Mouse (Mus musculus): ENCODE measurements around the gene Anpep. TPM values are rescaled to one million over a fixed set of nuclear protein-coding genes. Genes with fewer than 3 reads are reported as not detected.
"Not testable (repeated sequence)": the region's sequence is repeated elsewhere in the genome, so short reads cannot be mapped to it uniquely, and the experiment has no call there.

The Anpep gene
- polyA plus RNA-seq, 1 experiment from 2014 or later = 8.3 TPM

- Histone ChIP-seq H3K27me3 (ENCODE audit: insufficient read depth, poor library complexity, severe bottlenecking) (peaks cover 54% of the 10 kb centered on the region), H3K4me3 (no peak overlapping the region), H3K9me3 (no peaks in the 10 kb centered on the region), H3K27ac (no peak overlapping the region), H3K36me3 (no peaks in the 10 kb centered on the region), H3K4me1 (peaks cover 21% of the 10 kb centered on the region)
- DNase-seq (ENCODE audit: low spot score) = no peak
- 12% methylated on average over 5 of the region's 5 CpGs for WGBS
These were observed 62.3 kb downstream of the Anpep start for GRCm38 (mm10) chr7:79798606-79799005.

DNA sequence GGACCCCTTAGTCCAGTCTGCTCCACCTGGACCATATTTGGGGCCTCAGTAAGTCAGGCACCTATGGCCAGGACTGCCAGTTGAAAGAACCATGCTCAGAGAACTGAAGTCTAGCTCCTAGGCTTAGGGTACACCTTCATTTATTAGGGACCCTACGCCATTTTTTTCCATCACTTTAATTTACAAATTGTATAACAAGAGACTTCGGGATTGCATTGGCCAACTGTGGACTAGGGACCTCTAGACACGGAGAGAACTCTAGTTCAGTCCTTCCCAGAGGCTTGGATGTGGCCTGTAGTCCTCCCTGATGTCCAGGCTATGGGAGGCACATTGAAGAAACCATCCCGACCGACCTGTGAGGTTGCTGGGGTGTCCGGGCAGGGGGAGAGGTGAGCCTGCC, 67.2 kb downstream of the Anpep start, which contains the start of gene Mesp1:
Gene Mesp1, minus strand, starts transcription at position 101 of the 400 bp plus-strand sequence.
- Histone ChIP-seq H3K27me3 (ENCODE audit: insufficient read depth, poor library complexity, severe bottlenecking) (peaks cover 79% of the 10 kb centered on the region), H3K36me3 (no peaks in the 10 kb centered on the region), H3K4me3 (peak within 1 kb of the TSS; percentile 62), H3K9me3 (no peaks in the 10 kb centered on the region), H3K4me1 (peaks cover 40% of the 10 kb centered on the region), H3K27ac (peak within 1 kb of the TSS; percentile 82)
- no peak for DNase-seq (ENCODE audit: low spot score)
- 67% methylated on average over 6 of the region's 6 CpGs for WGBS

DNA sequence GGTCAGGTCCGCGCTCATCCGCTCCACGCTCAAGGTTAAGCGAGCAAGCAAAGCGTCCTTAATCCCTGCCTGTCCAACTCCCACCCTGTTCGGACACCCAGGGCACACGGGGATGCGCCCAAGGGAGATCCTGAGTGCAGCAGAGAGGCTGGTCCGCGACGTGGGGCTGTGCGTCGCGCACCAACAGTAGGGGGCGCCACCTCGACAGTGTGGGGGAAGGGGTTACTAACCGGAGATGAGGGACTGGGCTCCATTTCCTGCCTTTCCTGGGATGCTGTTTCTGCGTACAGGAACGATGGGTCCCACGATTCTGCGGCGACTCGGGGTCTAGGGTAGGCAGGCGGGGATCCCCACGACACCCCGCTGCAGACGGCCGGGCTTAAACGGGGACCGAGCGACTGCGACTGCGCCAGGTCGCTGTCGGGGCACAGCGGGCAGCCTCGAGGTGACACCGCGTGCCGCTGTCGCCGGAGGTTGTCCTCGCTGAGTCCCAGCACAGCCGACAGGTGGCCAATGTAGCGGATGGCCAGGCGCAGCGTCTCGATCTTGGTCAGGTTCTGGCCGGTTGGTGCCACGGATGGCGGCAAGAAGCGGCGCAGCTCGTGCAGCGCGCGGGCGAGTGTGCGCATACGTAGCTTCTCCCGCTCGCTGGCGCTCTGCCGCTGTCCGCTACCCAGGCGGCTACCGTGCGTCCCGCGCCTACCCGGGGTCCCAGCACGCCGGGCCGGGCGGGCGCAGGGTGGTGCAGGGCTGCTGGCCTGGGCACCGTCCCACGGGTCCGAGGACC, 68.0 kb downstream of the Anpep start:
- Histone ChIP-seq H3K4me3 (peak overlapping the region; percentile 62), H3K4me1 (peaks cover 36% of the 10 kb centered on the region), H3K27me3 (ENCODE audit: insufficient read depth, poor library complexity, severe bottlenecking) (peaks cover 79% of the 10 kb centered on the region), H3K36me3 (no peaks in the 10 kb centered on the region), H3K27ac (peak overlapping the region; percentile 82), H3K9me3 (no peaks in the 10 kb centered on the region)
- no peak for DNase-seq (ENCODE audit: low spot score)
- 1% methylated on average over 80 of the region's 80 CpGs for WGBS

DNA sequence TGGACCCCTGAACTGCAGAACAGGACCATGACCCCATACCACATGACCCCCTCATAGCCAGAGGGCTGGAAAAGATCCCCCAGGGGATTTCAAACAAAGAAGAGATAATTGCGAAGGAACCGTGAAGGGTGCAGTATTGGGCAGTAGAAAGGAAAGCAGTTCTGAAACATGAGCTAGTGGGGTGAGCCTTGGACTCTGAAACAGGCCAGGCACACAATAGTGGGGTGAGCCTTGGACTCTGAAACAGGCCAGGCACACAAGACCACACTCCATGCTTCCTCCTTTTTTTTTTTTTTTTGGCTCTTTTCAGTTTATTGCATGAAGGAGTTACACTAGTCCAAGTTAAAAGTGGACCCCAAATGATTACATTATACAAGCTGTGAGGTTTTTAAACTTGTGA, 71.0 kb downstream of the Anpep start:
- Histone ChIP-seq H3K4me1 (peaks cover 26% of the 10 kb centered on the region), H3K27me3 (ENCODE audit: insufficient read depth, poor library complexity, severe bottlenecking) (peaks cover 90% of the 10 kb centered on the region)
- 21% methylated on average over 2 of the region's 2 CpGs for WGBS
- H3K9me3 ChIP-seq; H3K4me3 ChIP-seq; H3K27ac ChIP-seq; DNase-seq (ENCODE audit: low spot score); H3K36me3 ChIP-seq: not testable (repeated sequence)

DNA sequence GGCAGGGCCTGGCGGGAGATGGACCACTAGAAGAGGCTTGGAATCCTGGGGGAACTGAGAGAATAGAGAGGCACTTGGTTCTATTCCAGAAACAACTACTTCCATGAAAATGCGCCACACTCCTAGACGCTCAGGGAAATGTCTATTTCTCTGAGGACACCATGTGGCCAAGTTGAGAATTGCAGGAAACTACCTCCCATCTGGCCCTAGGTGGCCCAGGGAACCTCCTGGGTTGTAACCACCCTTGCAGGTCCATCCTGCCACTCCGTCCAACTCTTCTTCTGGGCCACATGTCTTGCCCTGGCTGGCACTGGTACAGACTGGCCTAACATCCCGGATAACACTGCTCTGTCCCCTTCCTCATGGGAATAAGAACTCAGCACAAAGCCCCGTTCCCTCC, 74.6 kb downstream of the Anpep start:
- DNase-seq (ENCODE audit: low spot score) = no peak
- 25% methylated on average over 6 of the region's 6 CpGs for WGBS
- no peak overlapping the region for H3K27ac ChIP-seq
- H3K36me3 ChIP-seq = no peaks in the 10 kb centered on the region
- H3K9me3 ChIP-seq = no peaks in the 10 kb centered on the region
- H3K4me1 ChIP-seq = peaks cover 9% of the 10 kb centered on the region
- no peak overlapping the region for H3K4me3 ChIP-seq
- H3K27me3 ChIP-seq (ENCODE audit: insufficient read depth, poor library complexity, severe bottlenecking) = peaks cover 55% of the 10 kb centered on the region

DNA sequence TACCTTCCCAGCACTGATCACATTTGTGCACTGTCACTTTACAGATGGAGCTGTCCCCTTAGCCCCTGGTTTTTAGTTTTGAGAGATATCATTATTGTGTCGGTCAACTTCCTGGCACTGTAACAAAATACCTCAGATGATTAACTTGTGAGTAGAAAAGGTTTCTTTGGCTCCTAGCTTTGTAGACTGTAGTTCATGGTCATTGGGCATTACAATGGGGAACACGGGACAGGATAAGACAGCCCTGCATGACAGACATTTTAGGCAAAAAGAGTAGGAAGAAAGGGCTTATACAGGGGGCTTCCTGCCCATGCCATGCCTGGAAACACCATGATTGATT, 78.4 kb downstream of the Anpep start:
- Histone ChIP-seq H3K27me3 (ENCODE audit: insufficient read depth, poor library complexity, severe bottlenecking) (peaks cover 23% of the 10 kb centered on the region; the same call in 1 of the 2 replicates), H3K4me1 (peaks cover 12% of the 10 kb centered on the region), H3K4me3 (no peak overlapping the region), H3K9me3 (no peaks in the 10 kb centered on the region), H3K27ac (no peak overlapping the region), H3K36me3 (no peaks in the 10 kb centered on the region)
- no peak for DNase-seq (ENCODE audit: low spot score)
- WGBS = 84% methylated on average over 2 of the region's 2 CpGs

DNA sequence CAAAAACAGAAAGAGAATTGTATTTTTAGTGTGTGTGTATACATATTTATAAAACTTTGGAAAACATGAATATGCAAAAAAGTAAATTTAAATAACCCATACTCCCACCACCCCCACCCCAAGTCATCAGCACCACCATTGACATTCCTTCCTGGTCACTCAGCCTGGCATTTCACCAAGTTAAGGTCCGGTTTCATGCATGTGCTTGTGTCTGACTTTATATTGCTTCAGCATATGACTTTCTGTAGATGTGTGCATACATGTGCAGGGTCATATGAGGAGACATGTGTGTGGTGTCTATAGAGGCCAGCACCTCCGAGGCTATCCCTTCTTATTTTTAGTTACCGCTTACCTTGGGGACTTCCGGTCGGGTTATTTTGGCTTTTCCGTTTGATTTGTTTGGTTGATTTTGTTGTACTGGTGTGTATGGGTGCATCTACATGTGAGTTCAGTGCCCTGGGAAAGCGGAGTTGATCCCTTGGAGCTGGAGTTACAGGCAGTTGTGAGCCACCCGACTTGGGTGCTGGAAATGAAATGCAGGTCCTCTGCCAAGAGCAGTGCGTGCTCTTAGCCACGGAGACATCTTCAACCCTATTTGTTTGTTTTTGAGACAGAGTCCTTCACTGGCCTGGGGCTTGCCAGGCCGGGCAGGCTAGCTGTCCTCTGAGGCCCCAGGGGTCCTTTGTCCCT, 78.9 kb downstream of the Anpep start:
- no peak for DNase-seq (ENCODE audit: low spot score)
- H3K27ac ChIP-seq = no peak overlapping the region
- H3K4me1 ChIP-seq = peaks cover 12% of the 10 kb centered on the region
- H3K9me3 ChIP-seq = no peaks in the 10 kb centered on the region
- H3K36me3 ChIP-seq = no peaks in the 10 kb centered on the region
- H3K27me3 ChIP-seq (ENCODE audit: insufficient read depth, poor library complexity, severe bottlenecking) = peaks cover 17% of the 10 kb centered on the region; the same call in 1 of the 2 replicates
- H3K4me3 ChIP-seq = no peak overlapping the region
- 71% methylated on average over 11 of the region's 11 CpGs for WGBS

DNA sequence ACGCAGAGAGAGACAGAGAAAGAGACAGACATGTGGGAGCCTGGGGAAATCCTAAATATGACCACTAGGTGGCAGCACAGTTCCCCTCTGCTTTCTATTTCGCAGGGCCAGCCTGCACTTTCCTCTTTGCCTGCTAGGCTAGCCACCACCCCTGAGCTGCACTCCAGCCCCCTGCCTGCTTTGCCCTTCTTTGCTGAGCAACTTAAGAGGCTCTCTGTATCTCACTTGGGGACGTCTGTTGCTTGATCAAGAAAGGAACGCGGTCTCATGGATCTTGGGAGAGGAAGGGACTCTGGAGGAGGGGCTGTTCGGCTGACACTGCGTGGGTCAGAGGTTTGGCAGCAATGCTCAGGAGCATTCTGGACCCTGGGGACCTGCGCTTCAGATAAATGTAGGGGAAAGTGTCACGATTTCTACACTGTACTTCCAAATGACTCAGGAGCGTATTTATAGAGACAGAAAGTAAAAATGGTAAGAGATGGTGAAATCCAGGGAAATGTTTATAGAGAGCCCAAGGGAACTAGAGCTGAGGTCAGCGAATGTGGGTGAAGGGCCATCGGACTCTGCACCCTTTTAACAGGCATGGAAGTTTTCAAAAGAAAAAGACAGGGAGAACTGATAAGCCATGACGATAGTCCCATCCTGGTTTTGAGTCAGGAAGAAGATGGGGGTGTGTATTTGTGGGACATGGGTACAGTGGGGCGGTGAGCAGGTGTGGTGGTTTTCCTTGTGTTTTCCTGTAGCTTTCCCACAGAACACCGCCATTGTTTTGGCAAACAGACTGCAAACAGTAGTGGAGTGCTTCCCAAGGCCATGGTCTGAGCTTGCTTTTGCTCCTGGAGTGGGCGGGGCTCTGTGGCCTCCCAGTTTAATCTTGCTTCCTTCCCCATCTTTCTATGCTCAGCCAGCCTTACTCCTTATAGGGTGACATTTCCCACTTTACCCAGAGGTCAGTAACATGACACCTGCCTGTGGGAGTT, 79.9 kb downstream of the Anpep start:
- H3K4me3 ChIP-seq = peak overlapping the region; percentile 52
- 0 out of 2 replicates have a peak overlapping the region, but pooled peaks have one; percentile 63 for H3K27ac ChIP-seq
- H3K9me3 ChIP-seq = no peaks in the 10 kb centered on the region
- peaks cover 12% of the 10 kb centered on the region for H3K4me1 ChIP-seq
- peaks cover 9% of the 10 kb centered on the region; the same call in 1 of the 2 replicates for H3K27me3 ChIP-seq (ENCODE audit: insufficient read depth, poor library complexity, severe bottlenecking)
- 18% methylated on average over 16 of the region's 16 CpGs for whole genome bisulfite sequencing
- no peak for DNase-seq (ENCODE audit: low spot score)
- 0 out of 2 replicates have a peak, but pooled peaks cover 2% of the 10 kb centered on the region for H3K36me3 ChIP-seq

Other genes with a start within 250 kb of the Anpep start
- not detected in 2 replicates for gene Rhcg, start 243.4 kb downstream of the Anpep start, polyA plus RNA-seq (2016; fragmentation: Nextera tagmentation; extraction: Ambion mirVana)
- 9.2 and 15.5 TPM in 2 replicates for gene Ticrr, start 200.9 kb downstream of the Anpep start, polyA plus RNA-seq (2016; fragmentation: Nextera tagmentation; extraction: Ambion mirVana)
- 3.8 and 5.2 TPM in 2 replicates for gene Kif7, start 145.3 kb downstream of the Anpep start, polyA plus RNA-seq (2016; fragmentation: Nextera tagmentation; extraction: Ambion mirVana)
- not detected in 2 replicates for gene Plin1, start 128.2 kb downstream of the Anpep start, polyA plus RNA-seq (2016; fragmentation: Nextera tagmentation; extraction: Ambion mirVana)
- 5.7 and 8.8 TPM in 2 replicates for gene Pex11a, start 117.9 kb downstream of the Anpep start, polyA plus RNA-seq (2016; fragmentation: Nextera tagmentation; extraction: Ambion mirVana)
- 4.7 and 10.0 TPM in 2 replicates for gene Wdr93, start 117.9 kb downstream of the Anpep start, polyA plus RNA-seq (2016; fragmentation: Nextera tagmentation; extraction: Ambion mirVana)
- 0.16 and 0.30 TPM in 2 replicates for gene Mesp1, start 67.3 kb downstream of the Anpep start, polyA plus RNA-seq (2016; fragmentation: Nextera tagmentation; extraction: Ambion mirVana)
- gene Mesp2, start 50.3 kb downstream of the Anpep start, polyA plus RNA-seq (2016; fragmentation: Nextera tagmentation; extraction: Ambion mirVana) = 0.21 and 0.48 TPM in 2 replicates
- 37.7 and 41.3 TPM in 2 replicates for gene Ap3s2, start 59.6 kb upstream of the Anpep start, polyA plus RNA-seq (2016; fragmentation: Nextera tagmentation; extraction: Ambion mirVana)
- gene Arpin, start 74.3 kb upstream of the Anpep start, polyA plus RNA-seq (2016; fragmentation: Nextera tagmentation; extraction: Ambion mirVana) = 26.0 and 30.0 TPM in 2 replicates
- gene Zfp710, start 163.8 kb upstream of the Anpep start, polyA plus RNA-seq (2016; fragmentation: Nextera tagmentation; extraction: Ambion mirVana) = 14.8 and 20.8 TPM in 2 replicates

Data from heart, embryonic 10.5 days (tissue).